Mouse (Mus musculus) layer of hippocampus, adult 8-10 months (tissue): ENCODE data around the gene Gm10134. TPM values are rescaled to one million over a fixed set of nuclear protein-coding genes. Genes with fewer than 3 reads are reported as not detected.

Experiments
- total RNA-seq, 4 experiments: library from RNA; stranded (reverse); gene quantifications; 2 replicates each; pipeline ENCODE4 v1.2.4; 2022

Gm10134 gene
- total RNA-seq, 4 experiments from 2014 or later: 1.5 to 4.1 (median 1.7) TPM; not detected in 1

Other genes starting within 250 kb of the Gm10134 start
- 10 to 100 TPM; 16.8 to 19.9 (median 19.1) TPM for gene Ppp1r26, start 59.3 kb upstream of the Gm10134 start, total RNA-seq
- gene 1700007K13Rik, start 39.8 kb upstream of the Gm10134 start, total RNA-seq: 1 to 10 TPM; 3.5 to 7.4 (median 4.8) TPM
- gene Mrps2, start 38.0 kb upstream of the Gm10134 start, total RNA-seq: 10 to 100 TPM; 36.4 to 40.2 (median 37.6) TPM
- gene Gbgt1, start 9.2 kb upstream of the Gm10134 start, total RNA-seq: 1 to 10 TPM; 2.1 to 6.6 (median 3.4) TPM
- 100 to 1,000 TPM; 105 to 142 (median 118) TPM for gene Ralgds, start 7.0 kb downstream of the Gm10134 start, total RNA-seq
- not detected for gene Cel, start 57.3 kb downstream of the Gm10134 start, total RNA-seq
- 10 to 100 TPM; 18.6 to 21.2 (median 19.5) TPM for gene Gtf3c5, start 77.7 kb downstream of the Gm10134 start, total RNA-seq
- gene Gfi1b, start 115.9 kb downstream of the Gm10134 start, total RNA-seq: not detected
- gene Tsc1, start 135.1 kb downstream of the Gm10134 start, total RNA-seq: 10 to 100 TPM; 42.0 to 55.4 (median 49.8) TPM
- 1 to 10 TPM in 2 of 4 experiments, not detected in 2; 1.0 to 1.6 TPM for gene Spaca9, start 193.6 kb downstream of the Gm10134 start, total RNA-seq
- 1 to 10 TPM in 3 of 4 experiments, under 1 TPM in 1; 0.82 to 2.4 (median 1.8) TPM for gene Ak8, start 194.1 kb downstream of the Gm10134 start, total RNA-seq